Mouse (Mus musculus) cerebellum, adult 2 months (tissue): ENCODE data around the gene Pofut1.

ENCODE experiments used
- CTCF ChIP-seq: fragments of 200-500 bp; IDR thresholded peaks from 2 replicates; pipeline ENCODE4 v1.5.1; 2011; ENCODE audit warnings: low read depth, mild to moderate bottlenecking, control low read depth, low read length, moderate library complexity, borderline replicate concordance; ENCODE audit not compliant: insufficient read depth
- POLR2A ChIP-seq: fragments of 200-500 bp; IDR thresholded peaks from 2 replicates; pipeline ENCODE4 v1.6.1; 2011; ENCODE audit warnings: low read length, control low read depth, borderline replicate concordance; ENCODE audit not compliant: insufficient read depth

DNA sequence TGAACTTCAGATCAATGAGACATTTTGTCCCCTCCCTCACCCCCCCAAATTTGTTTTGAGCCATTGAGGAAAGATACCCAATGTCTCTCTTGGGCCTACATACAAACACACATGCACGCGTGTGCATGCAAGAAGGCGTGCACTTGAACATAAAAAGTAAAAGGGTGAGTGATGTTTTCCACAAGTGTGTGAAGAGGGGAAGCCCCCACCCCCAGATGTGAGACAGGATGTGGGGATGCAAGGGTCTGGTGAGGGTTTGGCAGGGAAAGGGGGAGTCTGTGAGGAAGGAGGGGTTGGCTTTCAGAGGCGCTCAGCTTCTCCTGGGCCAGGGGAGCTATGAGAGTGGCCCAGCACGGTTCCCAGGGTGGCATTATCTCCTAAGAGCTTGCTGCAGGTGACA, 37.0 kb downstream of the Pofut1 start:
- TF ChIP-seq CTCF (no peak), POLR2A (no peak)
